Mouse (Mus musculus) kidney, adult 2 months (tissue): ENCODE data around the gene Abhd16a.

Source experiments
- CTCF ChIP-seq: fragments of 200-500 bp; conservative IDR thresholded peaks from 2 replicates; pipeline ENCODE4 v1.5.1; 2011; ENCODE audit warnings: low read depth, mild to moderate bottlenecking, control low read depth, low read length, moderate library complexity, mixed read lengths; ENCODE audit not compliant: insufficient read depth, insufficient read length
- POLR2A ChIP-seq: fragments of 200-500 bp; IDR thresholded peaks from one replicate; pipeline ENCODE4 v1.6.1; 2011; ENCODE audit warnings: low read depth, low read length, control low read depth

DNA sequence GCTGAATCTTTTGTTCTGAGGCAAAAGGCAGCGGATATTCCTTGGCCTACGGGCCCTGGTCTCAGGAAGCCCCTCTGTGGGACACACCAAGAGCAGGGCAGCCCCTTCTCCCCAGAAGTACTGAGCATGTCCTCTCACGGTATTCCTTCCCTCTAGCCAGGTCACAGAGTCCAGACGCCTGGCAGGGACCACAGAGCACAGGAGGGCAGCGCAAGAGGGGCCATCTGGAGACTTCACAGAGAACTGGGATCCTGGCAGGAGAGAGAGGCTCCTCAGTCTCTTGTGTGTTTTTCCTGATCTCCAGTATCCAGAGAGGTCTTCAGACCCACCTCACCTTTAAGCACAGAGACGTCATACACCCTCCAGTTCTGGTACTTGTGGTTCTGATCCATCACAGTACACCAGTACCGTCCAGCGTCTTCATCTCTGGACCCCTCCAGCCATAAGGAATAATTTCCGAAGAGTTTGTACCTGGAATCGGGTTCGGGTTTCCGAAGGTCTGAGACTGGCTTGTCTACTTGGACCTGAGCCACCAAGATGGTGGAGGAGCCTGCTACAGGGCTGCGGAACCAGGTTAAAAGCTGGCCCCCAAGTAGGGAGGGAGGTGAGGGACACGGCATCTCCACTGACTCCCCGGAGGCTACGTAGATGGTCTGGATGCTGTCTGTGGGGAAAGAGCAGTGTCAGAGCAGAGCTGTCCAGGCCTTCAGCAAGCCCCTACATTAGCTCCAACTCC is 6.1 kb upstream of the Abhd16a start:
- TF ChIP-seq POLR2A: no peak
- TF ChIP-seq CTCF: no peak
